Mouse (Mus musculus): ENCODE data around the gene Dap. TPM values are rescaled to one million over a fixed set of nuclear protein-coding genes. Genes with fewer than 3 reads are reported as not detected.

Dap gene
- polyA plus RNA-seq, 1 experiment from 2014 or later, result 112 TPM

GRCm38 (mm10) chr15:31269558-31269957 is 45.4 kb downstream of the Dap start:
- no peak overlapping the region for H3K4me3 ChIP-seq
- H3K9me3 ChIP-seq, result no peaks in the 10 kb centered on the region
- H3K27ac ChIP-seq, result no peak overlapping the region
- 86% methylated on average over 4 of the region's 4 CpGs for WGBS
- H3K4me2 ChIP-seq, result no peak overlapping the region
- no peak overlapping the region for H3K9ac ChIP-seq
- peaks cover 26% of the 10 kb centered on the region for H3K36me3 ChIP-seq
- ATAC-seq (ENCODE audit: insufficient number of reproducible peaks, low FRiP score, low TSS enrichment, low read depth), result peak; percentile 17; the same call in 1 of the 2 replicates
- H3K27me3 ChIP-seq, result no peaks in the 10 kb centered on the region
- 0 out of 2 replicates have a peak, but pooled peaks cover 6% of the 10 kb centered on the region for H3K4me1 ChIP-seq

GRCm38 (mm10) chr15:31272695-31273094 is 48.6 kb downstream of the Dap start:
- WGBS, result 82% methylated on average over 7 of the region's 7 CpGs
- Histone ChIP-seq H3K27ac (no peak overlapping the region), H3K9ac (no peak overlapping the region), H3K4me2 (no peak overlapping the region), H3K4me3 (no peak overlapping the region), H3K36me3 (peaks cover 28% of the 10 kb centered on the region), H3K27me3 (no peaks in the 10 kb centered on the region), H3K4me1 (no peaks in the 10 kb centered on the region), H3K9me3 (no peaks in the 10 kb centered on the region)
- ATAC-seq (ENCODE audit: insufficient number of reproducible peaks, low FRiP score, low TSS enrichment, low read depth), result no peak

- Histone ChIP-seq H3K9me3 (no peaks in the 10 kb centered on the region), H3K9ac (no peak overlapping the region), H3K36me3 (peaks cover 28% of the 10 kb centered on the region), H3K4me1 (no peaks in the 10 kb centered on the region), H3K27me3 (no peaks in the 10 kb centered on the region), H3K4me3 (no peak overlapping the region), H3K4me2 (no peak overlapping the region), H3K27ac (no peak overlapping the region)
- 69% methylated on average over 10 of the region's 10 CpGs for WGBS
- no peak for ATAC-seq (ENCODE audit: insufficient number of reproducible peaks, low FRiP score, low TSS enrichment, low read depth)
These were observed 49.4 kb downstream of the Dap start for GRCm38 (mm10) chr15:31273509-31273908.

GRCm38 (mm10) chr15:31278090-31278489 is 54.0 kb downstream of the Dap start:
- no peak overlapping the region for H3K4me3 ChIP-seq
- H3K36me3 ChIP-seq, result peaks cover 16% of the 10 kb centered on the region
- 42% methylated on average over 4 of the region's 4 CpGs for WGBS
- no peak overlapping the region for H3K4me2 ChIP-seq
- no peaks in the 10 kb centered on the region for H3K9me3 ChIP-seq
- no peaks in the 10 kb centered on the region for H3K27me3 ChIP-seq
- no peak for ATAC-seq (ENCODE audit: insufficient number of reproducible peaks, low FRiP score, low TSS enrichment, low read depth)
- H3K4me1 ChIP-seq, result 0 out of 2 replicates have a peak, but pooled peaks cover 8% of the 10 kb centered on the region
- no peak overlapping the region for H3K9ac ChIP-seq
- no peak overlapping the region for H3K27ac ChIP-seq

- Histone ChIP-seq H3K9ac (no peak overlapping the region), H3K4me3 (no peak overlapping the region), H3K9me3 (no peaks in the 10 kb centered on the region), H3K4me1 (0 out of 2 replicates have a peak, but pooled peaks cover 8% of the 10 kb centered on the region), H3K27me3 (no peaks in the 10 kb centered on the region), H3K36me3 (peaks cover 5% of the 10 kb centered on the region), H3K4me2 (no peak overlapping the region), H3K27ac (no peak overlapping the region)
- WGBS, result 40% methylated on average over 2 of the region's 2 CpGs
- no peak for ATAC-seq (ENCODE audit: insufficient number of reproducible peaks, low FRiP score, low TSS enrichment, low read depth)
These were observed 55.0 kb downstream of the Dap start for GRCm38 (mm10) chr15:31279120-31279519.

GRCm38 (mm10) chr15:31279577-31280004 is 55.5 kb downstream of the Dap start:
- ATAC-seq (ENCODE audit: insufficient number of reproducible peaks, low FRiP score, low TSS enrichment, low read depth), result no peak
- no peak overlapping the region for H3K9ac ChIP-seq
- no peak overlapping the region for H3K4me2 ChIP-seq

GRCm38 (mm10) chr15:31280059-31280458 is 55.9 kb downstream of the Dap start:
- no peak for ATAC-seq (ENCODE audit: insufficient number of reproducible peaks, low FRiP score, low TSS enrichment, low read depth)
- 0 out of 2 replicates have a peak, but pooled peaks cover 8% of the 10 kb centered on the region for H3K4me1 ChIP-seq

More at GRCm38 (mm10) chr15:31279577-31280004, 55.5 kb downstream of the Dap start:
- WGBS, result 42% methylated on average over 6 of the region's 6 CpGs
- H3K27me3 ChIP-seq, result no peaks in the 10 kb centered on the region
- no peaks in the 10 kb centered on the region for H3K9me3 ChIP-seq
- H3K4me3 ChIP-seq, result no peak overlapping the region
- peaks cover 2% of the 10 kb centered on the region for H3K36me3 ChIP-seq
- no peak overlapping the region for H3K27ac ChIP-seq
- 0 out of 2 replicates have a peak, but pooled peaks cover 8% of the 10 kb centered on the region for H3K4me1 ChIP-seq

GRCm38 (mm10) chr15:31280683-31281082 is 56.6 kb downstream of the Dap start:
- no peaks in the 10 kb centered on the region for H3K9me3 ChIP-seq
- H3K4me3 ChIP-seq, result no peak overlapping the region
- H3K36me3 ChIP-seq, result no peaks in the 10 kb centered on the region
- WGBS, result 80% methylated on average over 2 of the region's 2 CpGs
- H3K27me3 ChIP-seq, result no peaks in the 10 kb centered on the region
- H3K4me2 ChIP-seq, result no peak overlapping the region
- H3K4me1 ChIP-seq, result 0 out of 2 replicates have a peak, but pooled peaks cover 8% of the 10 kb centered on the region
- H3K9ac ChIP-seq, result no peak overlapping the region
- no peak for ATAC-seq (ENCODE audit: insufficient number of reproducible peaks, low FRiP score, low TSS enrichment, low read depth)
- H3K27ac ChIP-seq, result no peak overlapping the region

More at GRCm38 (mm10) chr15:31280059-31280458, 55.9 kb downstream of the Dap start:
- Histone ChIP-seq H3K9ac (no peak overlapping the region), H3K27me3 (no peaks in the 10 kb centered on the region), H3K4me2 (no peak overlapping the region), H3K9me3 (no peaks in the 10 kb centered on the region), H3K36me3 (no peaks in the 10 kb centered on the region; the same call in 1 of the 2 replicates), H3K4me3 (no peak overlapping the region), H3K27ac (no peak overlapping the region)
- 73% methylated on average over 5 of the region's 5 CpGs for WGBS

GRCm38 (mm10) chr15:31281830-31282229 is 57.7 kb downstream of the Dap start:
- no peaks in the 10 kb centered on the region for H3K27me3 ChIP-seq
- H3K4me1 ChIP-seq, result 0 out of 2 replicates have a peak, but pooled peaks cover 8% of the 10 kb centered on the region
- no peak for ATAC-seq (ENCODE audit: insufficient number of reproducible peaks, low FRiP score, low TSS enrichment, low read depth)
- H3K36me3 ChIP-seq, result no peaks in the 10 kb centered on the region
- H3K9me3 ChIP-seq, result no peaks in the 10 kb centered on the region
- H3K9ac ChIP-seq, result no peak overlapping the region
- no peak overlapping the region for H3K4me2 ChIP-seq
- WGBS, result 71% methylated on average over 13 of the region's 13 CpGs
- no peak overlapping the region for H3K4me3 ChIP-seq
- no peak overlapping the region for H3K27ac ChIP-seq

- no peak for ATAC-seq (ENCODE audit: insufficient number of reproducible peaks, low FRiP score, low TSS enrichment, low read depth)
- H3K4me1 ChIP-seq, result 0 out of 2 replicates have a peak, but pooled peaks cover 8% of the 10 kb centered on the region
- no peak overlapping the region for H3K27ac ChIP-seq
- H3K9ac ChIP-seq, result no peak overlapping the region
- no peaks in the 10 kb centered on the region for H3K27me3 ChIP-seq
- WGBS, result 82% methylated on average over 3 of the region's 3 CpGs
- no peak overlapping the region for H3K4me3 ChIP-seq
- H3K9me3 ChIP-seq, result no peaks in the 10 kb centered on the region
- no peaks in the 10 kb centered on the region for H3K36me3 ChIP-seq
- H3K4me2 ChIP-seq, result no peak overlapping the region
These were observed 58.2 kb downstream of the Dap start for GRCm38 (mm10) chr15:31282353-31282752.

- Histone ChIP-seq H3K27ac (no peak overlapping the region), H3K4me3 (no peak overlapping the region), H3K4me1 (0 out of 2 replicates have a peak, but pooled peaks cover 6% of the 10 kb centered on the region), H3K27me3 (no peaks in the 10 kb centered on the region), H3K9me3 (no peaks in the 10 kb centered on the region), H3K36me3 (no peaks in the 10 kb centered on the region), H3K4me2 (no peak overlapping the region), H3K9ac (no peak overlapping the region)
- whole genome bisulfite sequencing, result 59% methylated on average over 5 of the region's 5 CpGs
- ATAC-seq (ENCODE audit: insufficient number of reproducible peaks, low FRiP score, low TSS enrichment, low read depth), result no peak
These were observed 60.0 kb downstream of the Dap start for GRCm38 (mm10) chr15:31284142-31284541.

GRCm38 (mm10) chr15:31284922-31285631 is 61.0 kb downstream of the Dap start:
- H3K36me3 ChIP-seq, result no peaks in the 10 kb centered on the region
- no peak overlapping the region for H3K9ac ChIP-seq
- no peak overlapping the region for H3K4me3 ChIP-seq
- H3K27me3 ChIP-seq, result no peaks in the 10 kb centered on the region
- H3K27ac ChIP-seq, result no peak overlapping the region
- ATAC-seq (ENCODE audit: insufficient number of reproducible peaks, low FRiP score, low TSS enrichment, low read depth), result no peak
- H3K4me1 ChIP-seq, result no peaks in the 10 kb centered on the region
- no peak overlapping the region for H3K4me2 ChIP-seq
- WGBS, result 57% methylated on average over 17 of the region's 17 CpGs
- H3K9me3 ChIP-seq, result no peaks in the 10 kb centered on the region
